Mouse (Mus musculus) heart, adult 9 months (tissue): ENCODE measurements at regions not wholly inside any gene's neighbourhood (a gene's known extent, or its start where the extent isn't known, plus 50 kb on each side); places are given as distances from the start of the nearest gene placed in this dataset.

Experiments
- DNase-seq, 2 experiments: peaks; one replicate each; pipeline ENCODE4 v3.0.0; 2022; ENCODE audit warnings: low spot score in 2 of 2

- no peak for DNase-seq
These were observed 268.7 kb downstream of the Efnb2 start for GRCm38 (mm10) chr8:8392303-8392702.

- no peak for DNase-seq
These were observed 269.7 kb downstream of the Efnb2 start for GRCm38 (mm10) chr8:8391321-8391720.

- DNase-seq = no peak
These were observed 282.8 kb downstream of the Efnb2 start for GRCm38 (mm10) chr8:8378248-8378647.

- DNase-seq = no peak
These were observed 284.3 kb downstream of the Efnb2 start for GRCm38 (mm10) chr8:8376791-8377190.

- no peak for DNase-seq
These were observed 284.7 kb downstream of the Efnb2 start for GRCm38 (mm10) chr8:8376379-8376778.

DNA sequence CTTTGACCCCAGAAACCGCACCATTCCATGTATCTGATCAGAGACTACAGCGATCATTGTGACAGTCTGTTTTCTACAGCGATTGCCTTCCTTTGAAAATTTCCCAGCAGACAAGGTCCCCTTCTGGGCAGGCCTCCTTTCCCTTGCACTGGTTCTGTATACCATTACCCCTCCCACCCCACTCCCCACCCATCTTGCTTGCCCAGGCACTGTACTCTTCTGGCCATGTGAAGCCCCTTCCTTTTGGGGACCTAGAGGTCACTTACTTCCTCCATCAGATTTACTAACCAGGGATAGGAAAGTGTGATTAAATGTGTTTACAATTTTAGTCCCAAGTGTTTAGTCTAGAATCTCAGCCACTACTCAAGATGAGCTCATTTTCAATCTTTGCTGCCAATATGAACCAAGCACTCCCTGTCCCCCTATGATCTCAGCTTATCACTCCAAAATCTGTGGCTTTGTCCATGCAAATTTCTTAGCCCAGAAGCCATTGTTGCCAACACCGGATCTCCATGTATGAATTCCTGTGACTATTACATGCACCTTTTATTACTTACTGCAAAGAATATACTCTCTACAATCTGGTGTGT is 293.7 kb downstream of the Efnb2 start:
- DNase-seq = no peak

- DNase-seq = no peak
These were observed 299.0 kb downstream of the Efnb2 start for GRCm38 (mm10) chr8:8361941-8362537.

GRCm38 (mm10) chr8:8360586-8360985 is 300.5 kb downstream of the Efnb2 start:
- no peak for DNase-seq

GRCm38 (mm10) chr8:8354977-8355376 is 306.1 kb downstream of the Efnb2 start:
- no peak for DNase-seq

DNA sequence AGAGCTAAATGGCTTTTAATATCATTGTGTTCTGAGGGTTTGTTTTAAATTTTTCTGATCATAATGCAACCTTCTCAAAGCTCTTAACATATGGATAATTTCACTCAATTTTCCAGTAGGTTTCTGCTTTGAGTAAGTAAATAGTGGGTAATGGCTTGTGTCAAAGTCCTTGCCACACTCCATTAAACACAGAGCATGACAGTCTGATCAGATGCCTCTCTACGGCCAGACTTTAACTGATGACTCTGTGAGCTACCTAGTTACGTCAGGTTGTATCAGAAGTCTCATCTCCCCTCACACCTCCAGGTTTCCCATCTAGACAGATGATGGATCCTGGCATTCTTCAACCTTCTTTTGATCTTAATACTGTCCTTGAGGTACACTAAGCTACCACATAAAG is 316.4 kb downstream of the Efnb2 start:
- DNase-seq = no peak

- DNase-seq = peak; percentile 33 to 41
These were observed 325.6 kb downstream of the Efnb2 start for GRCm38 (mm10) chr8:8335256-8335972.

GRCm38 (mm10) chr8:8334515-8334914 is 326.5 kb downstream of the Efnb2 start:
- DNase-seq = peak; percentile 64 to 73

DNA sequence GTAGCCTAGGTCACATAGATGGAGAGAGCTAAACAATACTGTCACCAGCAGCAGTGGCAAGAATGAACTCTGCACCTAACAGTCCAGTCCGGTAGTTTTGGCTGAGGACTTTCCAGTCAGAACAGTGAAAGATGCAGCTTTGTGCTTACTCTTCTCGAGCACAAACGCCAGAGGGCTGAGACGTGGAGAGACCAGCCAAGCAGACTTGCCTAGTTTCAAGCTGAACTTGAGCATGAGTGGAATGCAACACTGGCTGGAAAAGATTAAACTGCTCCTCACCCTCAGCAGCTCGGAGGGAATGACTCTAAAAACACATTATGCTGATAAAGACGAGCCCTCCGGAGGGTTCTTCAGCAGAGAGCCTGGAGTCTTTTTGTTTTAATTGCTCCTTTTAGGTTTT is 329.8 kb downstream of the Efnb2 start:
- DNase-seq = peak in 1 of 2 experiments; percentile 19

DNA sequence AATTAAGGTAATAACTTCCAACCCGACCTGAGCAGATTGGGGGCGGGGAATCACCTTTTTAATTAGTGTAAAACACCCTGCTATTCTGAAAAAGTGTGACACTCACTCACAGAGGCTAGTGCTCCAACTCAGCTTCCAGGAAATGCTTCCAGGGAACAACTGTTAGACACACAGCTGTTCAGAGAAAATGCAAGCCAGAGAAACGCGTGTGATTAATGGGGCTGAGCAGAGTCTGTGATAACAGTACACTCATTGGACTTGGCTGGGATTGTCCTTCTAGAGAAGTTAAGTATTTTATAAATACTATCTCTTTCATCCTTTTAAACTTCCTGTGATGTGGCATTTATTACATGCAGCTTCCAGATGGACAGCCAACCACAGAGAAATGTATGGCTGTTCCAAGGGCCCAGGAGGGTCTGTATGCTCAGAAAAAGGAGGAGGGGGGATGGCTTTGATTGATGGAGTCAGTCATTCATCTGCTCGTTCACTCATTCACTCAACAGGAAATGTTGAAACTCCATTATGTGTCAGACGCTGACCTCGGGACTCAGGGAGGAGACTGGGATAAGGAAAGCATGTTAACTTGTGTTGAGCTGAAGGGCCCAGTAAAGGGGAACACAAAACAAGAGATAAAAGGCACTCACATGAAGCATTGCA is 332.9 kb downstream of the Efnb2 start:
- peak; percentile 49 to 63 for DNase-seq

DNA sequence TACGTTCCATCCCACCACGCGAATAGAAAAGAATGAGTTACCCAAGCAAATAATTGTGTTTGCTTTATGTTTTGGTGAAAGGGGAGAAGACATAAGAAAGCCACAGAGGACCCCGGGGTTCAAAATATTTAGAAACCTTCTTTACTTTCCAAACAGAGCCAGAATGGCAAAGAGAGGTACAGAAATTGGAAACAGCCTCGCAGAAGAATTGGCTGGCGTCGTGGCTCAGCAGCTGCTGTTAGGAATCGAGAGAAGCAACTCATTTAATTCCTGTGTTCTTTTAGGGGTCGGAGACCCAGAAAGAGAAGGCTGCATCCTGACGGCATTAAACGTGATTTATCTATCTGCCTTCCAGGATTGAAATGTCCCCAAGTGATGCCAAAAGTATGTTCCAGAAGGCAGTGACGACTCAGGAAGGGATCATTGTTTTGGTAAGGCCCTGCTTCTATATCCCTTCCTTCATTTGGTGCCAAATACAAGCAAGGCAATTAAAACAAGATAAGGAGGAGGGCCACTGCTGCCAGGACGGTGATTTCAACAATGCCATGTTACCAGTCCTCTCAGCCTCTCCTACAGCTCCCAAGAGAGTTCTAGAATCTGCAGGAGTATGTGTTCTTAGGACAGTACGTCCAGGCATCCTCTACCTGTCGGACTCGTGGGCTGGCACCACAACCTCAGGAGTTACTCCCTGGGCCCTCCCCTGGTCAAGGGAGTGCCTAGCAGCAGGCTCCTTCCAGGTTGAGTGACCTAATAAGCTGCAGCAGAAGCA is 334.8 kb downstream of the Efnb2 start:
- DNase-seq = peak in 1 of 2 experiments; percentile 15

DNA sequence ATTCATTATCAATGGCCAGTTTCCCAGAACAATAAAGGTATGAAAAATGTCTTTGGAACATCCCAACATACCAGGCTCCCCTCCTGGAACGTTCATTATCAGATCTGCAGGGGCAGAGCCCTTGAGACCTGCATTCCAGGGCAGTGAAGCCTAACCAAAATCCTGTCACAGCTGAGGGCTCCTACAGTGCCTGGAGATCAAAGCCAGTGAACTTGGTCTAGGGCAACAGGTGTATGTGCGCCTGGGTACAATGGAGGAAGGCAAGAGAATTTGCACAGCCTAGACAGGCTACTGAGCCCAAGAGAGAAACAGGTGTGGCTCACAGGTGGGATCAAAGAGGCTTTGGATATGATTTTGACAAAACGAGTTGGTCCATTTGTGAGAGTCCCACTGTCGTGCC is 335.6 kb downstream of the Efnb2 start:
- DNase-seq = no peak

DNA sequence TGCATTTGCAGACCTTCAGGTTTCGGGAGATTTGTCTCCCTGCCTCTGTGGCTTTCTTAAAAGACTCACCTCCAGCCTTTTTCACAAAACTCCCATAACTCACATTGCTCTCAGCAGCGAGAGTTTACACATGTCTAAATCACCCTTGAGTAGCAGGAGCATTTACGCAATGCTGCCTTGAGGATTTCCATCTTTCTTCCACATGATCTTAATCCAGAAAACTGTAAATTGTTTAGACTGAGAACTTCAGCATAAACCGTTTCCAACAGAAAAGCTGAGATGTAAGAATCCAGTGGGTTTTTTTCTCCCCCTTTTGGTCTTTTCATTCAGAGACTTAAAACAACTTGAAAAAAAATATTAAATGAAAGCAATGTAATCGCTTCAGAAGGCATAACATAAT is 336.5 kb downstream of the Efnb2 start:
- no peak for DNase-seq

GRCm38 (mm10) chr8:8308253-8308652 is 352.8 kb downstream of the Efnb2 start:
- DNase-seq = no peak

DNA sequence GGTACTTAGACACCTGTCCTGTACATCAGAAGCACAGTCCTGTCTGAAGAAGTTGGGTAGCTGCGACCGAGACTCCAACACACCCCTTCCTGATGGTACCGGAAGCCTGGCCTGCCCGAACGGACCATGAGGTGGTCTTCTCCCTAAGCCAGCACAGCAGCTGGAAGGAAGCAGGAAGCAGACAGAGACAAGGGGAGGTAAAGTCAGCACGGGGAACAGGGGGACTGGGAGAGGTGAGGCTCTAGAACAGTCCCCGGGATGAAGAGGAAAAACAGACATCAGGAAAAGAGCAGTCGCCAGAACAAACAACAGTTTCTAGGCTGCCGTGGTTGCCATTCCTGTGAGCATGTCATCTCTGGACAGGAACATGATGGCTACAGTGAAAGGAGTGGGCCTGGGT is 353.6 kb downstream of the Efnb2 start:
- no peak for DNase-seq

GRCm38 (mm10) chr8:8299965-8300767 is 360.9 kb downstream of the Efnb2 start:
- DNase-seq = peak; percentile 17 to 21
